Mouse (Mus musculus): Measurements from ENCODE around the gene Abcb9.

- TF ChIP-seq CTCF (IDR thresholded peaks at IDR 0.05; ENCODE audit: low read depth, low read length) (no peak), POLR2A (IDR thresholded peaks at IDR 0.05; ENCODE audit: borderline replicate concordance, low read depth, low read length) (no peak)
Measured at GRCm38 (mm10) chr5:124095596-124096232, at the start of gene Abcb9.

Measured in bone marrow macrophage, adult 2 months (primary cell).